16 mouse cellular contexts compared by ENCODE assay signal in genomic region chr6:53508847-53509494, GRCm38 (mm10).
"Had no signal": no experiment of that assay in that cellular context is flagged by ENCODE, and none has a peak within 500 bp of the region (broad histone marks: within the 10 kb centered on the region; RNA-seq: fewer than 3 reads in every experiment).

No protein-coding gene starts in this region.

- H3K4me2 ChIP-seq: limb, embryonic 15.5 days; liver, embryonic 12.5 days; lung, embryonic 14.5 days; midbrain, embryonic 11.5 days; midbrain, embryonic 15.5 days; neural tube, embryonic 12.5 days had no signal

- H3K4me3 ChIP-seq: limb, embryonic 15.5 days; liver, embryonic 12.5 days; megakaryocyte, embryonic 14.5 days; midbrain, embryonic 15.5 days; neural tube, embryonic 12.5 days had no signal

- H3K9ac ChIP-seq: limb, embryonic 15.5 days; liver, embryonic 12.5 days; lung, embryonic 14.5 days; midbrain, embryonic 15.5 days; neural tube, embryonic 12.5 days had no signal

- H3K27ac ChIP-seq: kidney, postnatal 0 days; limb, embryonic 15.5 days; liver, embryonic 12.5 days; midbrain, embryonic 15.5 days; neural tube, embryonic 12.5 days had no signal

- H3K4me1 ChIP-seq: limb, embryonic 15.5 days; liver, embryonic 12.5 days; midbrain, embryonic 15.5 days; neural tube, embryonic 12.5 days had no signal

- H3K36me3 ChIP-seq: limb, embryonic 15.5 days; liver, embryonic 12.5 days; midbrain, embryonic 15.5 days; neural tube, embryonic 12.5 days had no signal

- ATAC-seq: liver, embryonic 12.5 days; midbrain, embryonic 15.5 days had no signal

- H3K9me3 ChIP-seq: limb, embryonic 15.5 days; liver, embryonic 12.5 days; megakaryocyte, embryonic 14.5 days; midbrain, embryonic 15.5 days; neural tube, embryonic 12.5 days had no signal

- H3K27me3 ChIP-seq: limb, embryonic 15.5 days; liver, embryonic 12.5 days; midbrain, embryonic 15.5 days; neural tube, embryonic 12.5 days had no signal

- DNase-seq: kidney, adult 9 months; kidney, postnatal 36 days; layer of hippocampus, adult 9-11 months; layer of hippocampus, postnatal 36 days; lung, embryonic 14.5 days; lung, postnatal 10 days; lung, postnatal 4 days; retina, postnatal 1 day; thymus, postnatal 4 days had no signal
